Comparison of ENCODE assay signal across 8 mouse cellular contexts in genomic region chr7:25181331-25181790, GRCm38 (mm10). TPM values are rescaled to one million over a fixed set of nuclear protein-coding genes. Genes with fewer than 3 reads are reported as not detected.
DNase-seq lines count a peak whose midpoint lies in the region; ATAC-seq lines count a peak whose summit lies in the region.

No protein-coding gene starts in this region.

- no peak overlapping the region for H3K4me2 ChIP-seq in kidney, embryonic 16.5 days (replicated peaks; ENCODE audit: low read depth, low read length)

- peaks cover 15% of the 10 kb centered on the region; the same call in 1 of the 2 replicates for H3K4me1 ChIP-seq in kidney, embryonic 16.5 days (ENCODE audit: insufficient read depth, low read length)

- peak; percentile 85 for DNase-seq in A20 (ENCODE audit: low read depth, low spot score)
- peak; percentile 23 to 44 for DNase-seq in CD8-positive naive resting alpha-beta T cell, adult 2 months (ENCODE audit: low read depth in 2 of 2, low spot score in 2 of 2)
- peak; percentile 61 for DNase-seq in cerebellum, adult 9-11 months
- peak; percentile 54 to 74 for DNase-seq in spleen, postnatal 10 days (ENCODE audit: low spot score in 2 of 2)
- DNase-seq in frontal cortex, postnatal 14 days (ENCODE audit: low spot score in 2 of 2): no peak

- no peak overlapping the region for H3K27ac ChIP-seq in kidney, embryonic 16.5 days (ENCODE audit: low read length)

- H3K27me3 ChIP-seq in kidney, embryonic 16.5 days (ENCODE audit: insufficient read depth, low read length): peaks cover 78% of the 10 kb centered on the region

- peak; percentile 91 for ATAC-seq in granulocyte monocyte progenitor cell, adult 5-6 weeks (replicated peaks; ENCODE audit: poor library complexity, severe bottlenecking)
- no peak for ATAC-seq in kidney, embryonic 16.5 days (ENCODE audit: low FRiP score, low TSS enrichment)
- peak; percentile 98 for ATAC-seq in megakaryocyte, adult 5-6 weeks (ENCODE audit: poor library complexity, severe bottlenecking)

- under 1% methylated on average over 15 of the region's 15 CpGs for WGBS in kidney, embryonic 16.5 days

- H3K9me3 ChIP-seq in kidney, embryonic 16.5 days (ENCODE audit: low read length): no peaks in the 10 kb centered on the region

- H3K9ac ChIP-seq in kidney, embryonic 16.5 days (replicated peaks; ENCODE audit: low read length): no peak overlapping the region

- H3K36me3 ChIP-seq in kidney, embryonic 16.5 days (ENCODE audit: insufficient read depth, low read length): no peaks in the 10 kb centered on the region

- 0 out of 2 replicates have a peak overlapping the region, but pooled peaks have one; percentile 3 for H3K4me3 ChIP-seq in kidney, embryonic 16.5 days (ENCODE audit: low read length)

RNA-seq across cellular contexts. Expression of gene Pou2f2, which starts 1.8 kb away (rescaled TPM):
- 18.4 and 26.6 TPM in 2 replicates for total RNA-seq in granulocyte monocyte progenitor cell, adult 5-6 weeks (2014; fragmentation: Nextera tagmentation)
- total RNA-seq in granulocyte monocyte progenitor cell, adult 5-6 weeks (2017): 5.0 and 5.1 TPM in 2 replicates
- polyA plus RNA-seq in kidney, embryonic 16.5 days (2015; fragmentation: Nextera tagmentation; extraction: Ambion mirVana): 0.40 and 0.99 TPM in 2 replicates
- total RNA-seq in megakaryocyte, adult 5-6 weeks (2015): 30.1 and 31.6 TPM in 2 replicates
- 5.2 and 6.1 TPM in 2 replicates for total RNA-seq in megakaryocyte, adult 5-6 weeks (2017)

RNA-seq across cellular contexts. Expression of gene Dedd2, which starts 39.1 kb away (rescaled TPM):
- 13.5 and 22.0 TPM in 2 replicates for total RNA-seq in granulocyte monocyte progenitor cell, adult 5-6 weeks (2014; fragmentation: Nextera tagmentation)
- 16.9 and 18.4 TPM in 2 replicates for total RNA-seq in granulocyte monocyte progenitor cell, adult 5-6 weeks (2017)
- 12.0 and 13.2 TPM in 2 replicates for polyA plus RNA-seq in kidney, embryonic 16.5 days (2015; fragmentation: Nextera tagmentation; extraction: Ambion mirVana)
- total RNA-seq in megakaryocyte, adult 5-6 weeks (2015): 14.5 and 19.7 TPM in 2 replicates
- total RNA-seq in megakaryocyte, adult 5-6 weeks (2017): 17.8 and 18.8 TPM in 2 replicates

RNA-seq across cellular contexts. Expression of gene Zfp526, which starts 39.9 kb away (rescaled TPM):
- 9.8 and 10.0 TPM in 2 replicates for total RNA-seq in granulocyte monocyte progenitor cell, adult 5-6 weeks (2014; fragmentation: Nextera tagmentation)
- 4.9 and 5.2 TPM in 2 replicates for total RNA-seq in granulocyte monocyte progenitor cell, adult 5-6 weeks (2017)
- 2.7 and 3.0 TPM in 2 replicates for polyA plus RNA-seq in kidney, embryonic 16.5 days (2015; fragmentation: Nextera tagmentation; extraction: Ambion mirVana)
- 7.2 and 7.6 TPM in 2 replicates for total RNA-seq in megakaryocyte, adult 5-6 weeks (2015)
- total RNA-seq in megakaryocyte, adult 5-6 weeks (2017): 5.2 and 8.3 TPM in 2 replicates

RNA-seq across cellular contexts. Expression of gene Gsk3a, which starts 56.3 kb away (rescaled TPM):
- total RNA-seq in granulocyte monocyte progenitor cell, adult 5-6 weeks (2014; fragmentation: Nextera tagmentation): 76.4 and 110 TPM in 2 replicates
- total RNA-seq in granulocyte monocyte progenitor cell, adult 5-6 weeks (2017): 41.8 and 45.8 TPM in 2 replicates
- 9.0 and 9.9 TPM in 2 replicates for polyA plus RNA-seq in kidney, embryonic 16.5 days (2015; fragmentation: Nextera tagmentation; extraction: Ambion mirVana)
- 90.1 and 90.2 TPM in 2 replicates for total RNA-seq in megakaryocyte, adult 5-6 weeks (2015)
- total RNA-seq in megakaryocyte, adult 5-6 weeks (2017): 58.7 and 60.8 TPM in 2 replicates

Comparison
In these comparisons a context has a peak if more than half of its experiments do, and no peak if none do; other contexts are left out.
1. DNase-seq: peak in A20 (single experiment), CD8-positive naive resting alpha-beta T cell, adult 2 months (2 of 2), cerebellum, adult 9-11 months (single experiment) and spleen, postnatal 10 days (2 of 2); none in frontal cortex, postnatal 14 days (0 of 2).